9 mouse cellular contexts compared by ENCODE assay signal in genomic region chr15:102516293-102516692, GRCm38 (mm10). TPM values are rescaled to one million over a fixed set of nuclear protein-coding genes. Genes with fewer than 3 reads are reported as not detected.
DNase-seq lines count a peak whose midpoint lies in the region; ATAC-seq and TF ChIP-seq lines count a peak whose summit lies in the region.
"Had no signal": no experiment of that assay in that cellular context is flagged by ENCODE, and none has a peak within 500 bp of the region (broad histone marks: within the 10 kb centered on the region; RNA-seq: fewer than 3 reads in every experiment).

No protein-coding gene starts in this region.

- no peak for ATAC-seq in heart, embryonic 12.5 days (ENCODE audit: insufficient number of reproducible peaks, low FRiP score)
- no peak for ATAC-seq in embryonic facial prominence, embryonic 11.5 days (replicated peaks; ENCODE audit: insufficient number of reproducible peaks, low FRiP score, low TSS enrichment, low read depth)
- ATAC-seq in intestine, postnatal 0 days, result no peak
- ATAC-seq in neural tube, embryonic 15.5 days (ENCODE audit: low FRiP score), result no peak
- ATAC-seq in activated CD4-positive, CD25-positive, alpha-beta regulatory T cell, adult 4 months, result no peak

- no peaks in the 10 kb centered on the region for H3K9me3 ChIP-seq in heart, embryonic 12.5 days (replicated peaks)
- H3K9me3 ChIP-seq in E14TG2a.4 (ENCODE audit: low read length), result no peaks in the 10 kb centered on the region
- H3K9me3 ChIP-seq in embryonic facial prominence, embryonic 11.5 days (replicated peaks; ENCODE audit: control insufficient read depth, low read length), result no peaks in the 10 kb centered on the region
- no peaks in the 10 kb centered on the region for H3K9me3 ChIP-seq in intestine, postnatal 0 days (ENCODE audit: control insufficient read depth)
- no peaks in the 10 kb centered on the region for H3K9me3 ChIP-seq in neural tube, embryonic 15.5 days (replicated peaks)

- H3K4me1 ChIP-seq in heart, embryonic 12.5 days (replicated peaks), result peaks cover 46% of the 10 kb centered on the region
- peaks cover 62% of the 10 kb centered on the region for H3K4me1 ChIP-seq in E14TG2a.4 (replicated peaks; ENCODE audit: low read depth, low read length)
- H3K4me1 ChIP-seq in embryonic facial prominence, embryonic 11.5 days (ENCODE audit: control insufficient read depth, insufficient read depth, low read length), result peaks cover 6% of the 10 kb centered on the region
- H3K4me1 ChIP-seq in intestine, postnatal 0 days (replicated peaks; ENCODE audit: control insufficient read depth, insufficient read depth, low read length), result no peaks in the 10 kb centered on the region
- peaks cover 69% of the 10 kb centered on the region for H3K4me1 ChIP-seq in neural tube, embryonic 15.5 days

- H3K4me2 ChIP-seq in heart, embryonic 12.5 days, result peak overlapping the region; percentile 88
- peak overlapping the region; percentile 81 for H3K4me2 ChIP-seq in embryonic facial prominence, embryonic 11.5 days (ENCODE audit: low read depth, low read length)
- H3K4me2 ChIP-seq in intestine, postnatal 0 days (replicated peaks; ENCODE audit: low read depth), result peak overlapping the region; percentile 79
- peak overlapping the region; percentile 78 for H3K4me2 ChIP-seq in neural tube, embryonic 15.5 days

- DNase-seq in heart, adult 8-10 months (ENCODE audit: low spot score), result no peak
- peak; percentile 49 for DNase-seq in embryonic facial prominence, embryonic 11.5 days (ENCODE audit: low spot score)
- no peak for DNase-seq in thymus, postnatal 25 days

- 1% methylated on average over 12 of the region's 12 CpGs for WGBS in heart, embryonic 12.5 days
- under 1% methylated on average over 12 of the region's 12 CpGs for WGBS in embryonic facial prominence, embryonic 11.5 days
- 3% methylated on average over 12 of the region's 12 CpGs for WGBS in intestine, postnatal 0 days
- WGBS in neural tube, embryonic 15.5 days, result under 1% methylated on average over 12 of the region's 12 CpGs

- no peaks in the 10 kb centered on the region for H3K27me3 ChIP-seq in heart, embryonic 12.5 days (replicated peaks)
- no peaks in the 10 kb centered on the region for H3K27me3 ChIP-seq in E14TG2a.4 (ENCODE audit: insufficient read depth, low read length)
- H3K27me3 ChIP-seq in embryonic facial prominence, embryonic 11.5 days (ENCODE audit: control insufficient read depth, insufficient read depth, low read length), result no peaks in the 10 kb centered on the region
- H3K27me3 ChIP-seq in intestine, postnatal 0 days (replicated peaks; ENCODE audit: control insufficient read depth, insufficient read depth, low read length), result no peaks in the 10 kb centered on the region
- H3K27me3 ChIP-seq in neural tube, embryonic 15.5 days (replicated peaks), result no peaks in the 10 kb centered on the region

- H3K27ac ChIP-seq in heart, embryonic 12.5 days (ENCODE audit: poor library complexity, severe bottlenecking), result peak overlapping the region; percentile 76
- peak overlapping the region; percentile 57 for H3K27ac ChIP-seq in embryonic facial prominence, embryonic 11.5 days (replicated peaks; ENCODE audit: low read depth, low read length)
- H3K27ac ChIP-seq in intestine, postnatal 0 days (ENCODE audit: low read depth, low read length), result peak overlapping the region; percentile 46; the same call in 1 of the 2 replicates
- H3K27ac ChIP-seq in neural tube, embryonic 15.5 days (replicated peaks), result peak overlapping the region; percentile 100

- no peak for TF ChIP-seq CTCF in E14TG2a.4 (conservative IDR thresholded peaks at IDR 0.05; ENCODE audit: low read length)
- TF ChIP-seq CTCF in intestine, postnatal 0 days (IDR thresholded peaks at IDR 0.05; ENCODE audit: low read depth), result no peak

- H3K4me3 ChIP-seq in heart, embryonic 12.5 days, result peak overlapping the region; percentile 66
- peak overlapping the region; percentile 86 for H3K4me3 ChIP-seq in E14TG2a.4 (replicated peaks; ENCODE audit: low read length)
- H3K4me3 ChIP-seq in embryonic facial prominence, embryonic 11.5 days (ENCODE audit: low read depth, low read length), result peak overlapping the region; percentile 55
- H3K4me3 ChIP-seq in intestine, postnatal 0 days (ENCODE audit: low read depth, low read length), result peak overlapping the region; percentile 65
- peak overlapping the region; percentile 66 for H3K4me3 ChIP-seq in neural tube, embryonic 15.5 days (replicated peaks)

- peak overlapping the region; percentile 73 for H3K9ac ChIP-seq in heart, embryonic 12.5 days
- peak overlapping the region; percentile 74 for H3K9ac ChIP-seq in embryonic facial prominence, embryonic 11.5 days (replicated peaks; ENCODE audit: low read length)
- H3K9ac ChIP-seq in intestine, postnatal 0 days (ENCODE audit: low read depth, low read length), result peak overlapping the region; percentile 53
- peak overlapping the region; percentile 85 for H3K9ac ChIP-seq in neural tube, embryonic 15.5 days (replicated peaks)

- peaks cover 9% of the 10 kb centered on the region for H3K36me3 ChIP-seq in heart, embryonic 12.5 days
- H3K36me3 ChIP-seq in E14TG2a.4 (ENCODE audit: insufficient read depth, low read length), result peaks cover 20% of the 10 kb centered on the region
- H3K36me3 ChIP-seq in embryonic facial prominence, embryonic 11.5 days (replicated peaks; ENCODE audit: control insufficient read depth, insufficient read depth, low read depth, low read length), result no peaks in the 10 kb centered on the region
- H3K36me3 ChIP-seq in intestine, postnatal 0 days (ENCODE audit: control insufficient read depth, insufficient read depth), result no peaks in the 10 kb centered on the region; the same call in 1 of the 2 replicates
- peaks cover 3% of the 10 kb centered on the region; the same call in 1 of the 2 replicates for H3K36me3 ChIP-seq in neural tube, embryonic 15.5 days

RNA-seq across cellular contexts. Expression of gene Map3k12, which starts 0.6 kb away (rescaled TPM):
- 14.7 and 17.3 TPM in 2 replicates for polyA plus RNA-seq in heart, embryonic 12.5 days (2016; fragmentation: Nextera tagmentation; extraction: Ambion mirVana)
- total RNA-seq in heart, adult 8-10 months (2022), result 1 to 10 TPM; 1.7 to 2.8 (median 2.3) TPM
- polyA plus RNA-seq in embryonic facial prominence, embryonic 11.5 days (2014; fragmentation: Nextera tagmentation; extraction: Ambion mirVana), result 13.4 and 15.4 TPM in 2 replicates
- 3.1 and 3.5 TPM in 2 replicates for polyA plus RNA-seq in intestine, postnatal 0 days (2015; fragmentation: Nextera tagmentation; extraction: Ambion mirVana)
- 49.1 and 57.4 TPM in 2 replicates for polyA plus RNA-seq in neural tube, embryonic 15.5 days (2015; fragmentation: Nextera tagmentation; extraction: Ambion mirVana)
- 1 to 10 TPM; 5.5 to 6.2 TPM for polyA plus RNA-seq in activated CD4-positive, CD25-positive, alpha-beta regulatory T cell, adult 4 months (2017; shearing (Covaris generic))

RNA-seq across cellular contexts. Expression of gene Tarbp2, which starts 1.7 kb away (rescaled TPM):
- polyA plus RNA-seq in heart, embryonic 12.5 days (2016; fragmentation: Nextera tagmentation; extraction: Ambion mirVana), result 100 and 104 TPM in 2 replicates
- 10 to 100 TPM; 38.8 to 50.0 (median 44.7) TPM for total RNA-seq in heart, adult 8-10 months (2022)
- polyA plus RNA-seq in embryonic facial prominence, embryonic 11.5 days (2014; fragmentation: Nextera tagmentation; extraction: Ambion mirVana), result 92.0 and 92.7 TPM in 2 replicates
- polyA plus RNA-seq in intestine, postnatal 0 days (2015; fragmentation: Nextera tagmentation; extraction: Ambion mirVana), result 50.2 and 50.4 TPM in 2 replicates
- 93.7 and 98.4 TPM in 2 replicates for polyA plus RNA-seq in neural tube, embryonic 15.5 days (2015; fragmentation: Nextera tagmentation; extraction: Ambion mirVana)
- 10 to 100 TPM; 25.3 to 25.9 TPM for polyA plus RNA-seq in activated CD4-positive, CD25-positive, alpha-beta regulatory T cell, adult 4 months (2017; shearing (Covaris generic))

RNA-seq across cellular contexts. Expression of gene Npff, which starts 8.4 kb away (rescaled TPM):
- 2.2 and 2.8 TPM in 2 replicates for polyA plus RNA-seq in heart, embryonic 12.5 days (2016; fragmentation: Nextera tagmentation; extraction: Ambion mirVana)
- 1 to 10 TPM in 3 of 4 experiments, under 1 TPM in 1; 0.65 to 2.2 (median 1.9) TPM for total RNA-seq in heart, adult 8-10 months (2022)
- 0.52 and 0.66 TPM in 2 replicates for polyA plus RNA-seq in embryonic facial prominence, embryonic 11.5 days (2014; fragmentation: Nextera tagmentation; extraction: Ambion mirVana)
- polyA plus RNA-seq in intestine, postnatal 0 days (2015; fragmentation: Nextera tagmentation; extraction: Ambion mirVana), result 1.1 TPM in 2 replicates
- 13.9 and 14.0 TPM in 2 replicates for polyA plus RNA-seq in neural tube, embryonic 15.5 days (2015; fragmentation: Nextera tagmentation; extraction: Ambion mirVana)
- polyA plus RNA-seq in activated CD4-positive, CD25-positive, alpha-beta regulatory T cell, adult 4 months (2017; shearing (Covaris generic)), result 1 to 10 TPM; 3.7 to 5.7 TPM

RNA-seq across cellular contexts. Expression of gene Gm10337, which starts 12.8 kb away (rescaled TPM):
- polyA plus RNA-seq in heart, embryonic 12.5 days (2016; fragmentation: Nextera tagmentation; extraction: Ambion mirVana), result not detected in 2 replicates
- not detected for total RNA-seq in heart, adult 8-10 months (2022)
- polyA plus RNA-seq in embryonic facial prominence, embryonic 11.5 days (2014; fragmentation: Nextera tagmentation; extraction: Ambion mirVana), result 3.4 TPM in 1 of 2 replicates, not detected in the other
- polyA plus RNA-seq in intestine, postnatal 0 days (2015; fragmentation: Nextera tagmentation; extraction: Ambion mirVana), result 3.5 TPM in 1 of 2 replicates, not detected in the other
- polyA plus RNA-seq in neural tube, embryonic 15.5 days (2015; fragmentation: Nextera tagmentation; extraction: Ambion mirVana), result 6.2 and 6.4 TPM in 2 replicates
- not detected for polyA plus RNA-seq in activated CD4-positive, CD25-positive, alpha-beta regulatory T cell, adult 4 months (2017; shearing (Covaris generic))
- total RNA-seq: left cerebral cortex, postnatal 36 days had no signal

RNA-seq across cellular contexts. Expression of gene Pcbp2, which starts 46.0 kb away (rescaled TPM):
- 134 and 142 TPM in 2 replicates for polyA plus RNA-seq in heart, embryonic 12.5 days (2016; fragmentation: Nextera tagmentation; extraction: Ambion mirVana)
- 100 to 1,000 TPM; 452 to 509 (median 465) TPM for total RNA-seq in heart, adult 8-10 months (2022)
- polyA plus RNA-seq in embryonic facial prominence, embryonic 11.5 days (2014; fragmentation: Nextera tagmentation; extraction: Ambion mirVana), result 288 and 290 TPM in 2 replicates
- polyA plus RNA-seq in intestine, postnatal 0 days (2015; fragmentation: Nextera tagmentation; extraction: Ambion mirVana), result 109 and 115 TPM in 2 replicates
- 117 and 143 TPM in 2 replicates for polyA plus RNA-seq in neural tube, embryonic 15.5 days (2015; fragmentation: Nextera tagmentation; extraction: Ambion mirVana)
- polyA plus RNA-seq in activated CD4-positive, CD25-positive, alpha-beta regulatory T cell, adult 4 months (2017; shearing (Covaris generic)), result 100 to 1,000 TPM; 208 to 220 TPM

Comparison
In these comparisons a context has a peak if more than half of its experiments do, and no peak if none do; other contexts are left out.
1. H3K27ac ChIP-seq: peak in every context shown above with its lines; median percentile 100 in neural tube, embryonic 15.5 days; 76 in heart, embryonic 12.5 days; 57 in embryonic facial prominence, embryonic 11.5 days; 46 in intestine, postnatal 0 days.